27 mouse cellular contexts compared by ENCODE assay signal in genomic region chr3:138861589-138861988, GRCm38 (mm10).
DNase-seq lines count a peak whose midpoint lies in the region; ATAC-seq and TF ChIP-seq lines count a peak whose summit lies in the region.
"Had no signal": no experiment of that assay in that cellular context is flagged by ENCODE, and none has a peak within 500 bp of the region (broad histone marks: within the 10 kb centered on the region; RNA-seq: fewer than 3 reads in every experiment).

No protein-coding gene starts in this region.

- 36% methylated on average over 3 of the region's 3 CpGs for WGBS in cerebellum, adult 2 months
- 70% methylated on average over 3 of the region's 3 CpGs for WGBS in forebrain, embryonic 16.5 days
- 85% methylated on average over 3 of the region's 3 CpGs for WGBS in forebrain, embryonic 11.5 days

- TF ChIP-seq POLR2A in cerebellum, adult 2 months (IDR thresholded peaks at IDR 0.05; ENCODE audit: borderline replicate concordance, insufficient read depth, low read length), result no peak

- no peak for DNase-seq in cerebellum, adult 2 months
- no peak for DNase-seq in cerebellum, adult 18-20 months
- DNase-seq in forebrain, embryonic 11.5 days (ENCODE audit: low spot score), result no peak
- DNase-seq in left cerebral cortex, adult 2 months (ENCODE audit: extremely low spot score in 1 of 2, low spot score in 2 of 2), result no peak
- no peak for DNase-seq in left cerebral cortex, adult 9 months (ENCODE audit: low spot score in 2 of 2)
- DNase-seq: adrenal gland, adult 8-10 months; adrenal gland, postnatal 25 days; cerebellum, adult 11-12 months; embryo, embryonic 11 days; forebrain, postnatal 0 days; gastrocnemius, adult 2 months; gastrocnemius, postnatal 14 days; heart, adult 2 months; heart, postnatal 14 days; heart, postnatal 4 days had no signal

- H3K4me2 ChIP-seq in forebrain, embryonic 16.5 days (ENCODE audit: low read length), result no peak overlapping the region
- H3K4me2 ChIP-seq in forebrain, embryonic 11.5 days (ENCODE audit: low read depth, low read length, severe bottlenecking), result no peak overlapping the region
- H3K4me2 ChIP-seq: embryonic facial prominence, embryonic 13.5 days; forebrain, embryonic 13.5 days; heart, embryonic 13.5 days; hindbrain, embryonic 14.5 days had no signal

- no peak for ATAC-seq in forebrain, embryonic 16.5 days
- ATAC-seq in forebrain, embryonic 11.5 days (replicated peaks; ENCODE audit: low FRiP score), result no peak
- ATAC-seq: activated CD4-positive, CD25-positive, alpha-beta regulatory T cell, adult 4 months; inflammation-experienced regulatory T-cells, adult 6 months; intestine, embryonic 16.5 days had no signal

- peaks cover 61% of the 10 kb centered on the region for H3K4me1 ChIP-seq in cerebellum, adult 2 months (ENCODE audit: control insufficient read depth, insufficient read depth, low read length)
- peaks cover 66% of the 10 kb centered on the region for H3K4me1 ChIP-seq in forebrain, embryonic 16.5 days (replicated peaks; ENCODE audit: control insufficient read depth, insufficient read depth, low read length)
- peaks cover 15% of the 10 kb centered on the region for H3K4me1 ChIP-seq in forebrain, embryonic 11.5 days (replicated peaks; ENCODE audit: control insufficient read depth, insufficient read depth, low read length)

- intact Hi-C loops in left cerebral cortex, adult 2 months (cut with DNase I), result loop anchor here (2.0 to 5.0 kb wide), 2 partner anchors 41 to 59 kb away; no protein-coding TSS in a partner anchor

- H3K9ac ChIP-seq in forebrain, embryonic 16.5 days (replicated peaks; ENCODE audit: low read depth, low read length), result no peak overlapping the region
- no peak overlapping the region for H3K9ac ChIP-seq in forebrain, embryonic 11.5 days (ENCODE audit: low read length)
- H3K9ac ChIP-seq: embryonic facial prominence, embryonic 13.5 days; forebrain, postnatal 0 days; heart, embryonic 13.5 days; hindbrain, embryonic 14.5 days had no signal

- peak overlapping the region; percentile 24; the same call in 1 of the 2 replicates for H3K27ac ChIP-seq in cerebellum, adult 2 months (ENCODE audit: insufficient read depth, low read length)
- 0 out of 2 replicates have a peak overlapping the region, but pooled peaks have one; percentile 3 for H3K27ac ChIP-seq in forebrain, embryonic 16.5 days (ENCODE audit: low read length)
- no peak overlapping the region for H3K27ac ChIP-seq in forebrain, embryonic 11.5 days (ENCODE audit: low read depth, low read length)
- peak overlapping the region; percentile 54 for H3K27ac ChIP-seq in left cerebral cortex, adult 2 months
- H3K27ac ChIP-seq: embryonic facial prominence, embryonic 10.5 days; embryonic facial prominence, embryonic 13.5 days; forebrain, embryonic 13.5 days; gastrocnemius, adult 2 months; heart, adult 2 months; heart, embryonic 10.5 days; heart, embryonic 13.5 days; hindbrain, embryonic 14.5 days; hindbrain, postnatal 0 days had no signal

- H3K27me3 ChIP-seq in cerebellum, adult 2 months (ENCODE audit: control insufficient read depth, insufficient read depth, low read length), result no peaks in the 10 kb centered on the region
- H3K27me3 ChIP-seq in forebrain, embryonic 16.5 days (replicated peaks; ENCODE audit: control insufficient read depth, insufficient read depth, low read length), result no peaks in the 10 kb centered on the region
- H3K27me3 ChIP-seq in forebrain, embryonic 11.5 days (ENCODE audit: control insufficient read depth, insufficient read depth, low read length), result no peaks in the 10 kb centered on the region
- H3K27me3 ChIP-seq: embryonic facial prominence, embryonic 13.5 days; forebrain, embryonic 13.5 days; heart, embryonic 13.5 days had no signal

- no peak overlapping the region for H3K4me3 ChIP-seq in cerebellum, adult 2 months (replicated peaks; ENCODE audit: insufficient read depth, low read depth, low read length)
- H3K4me3 ChIP-seq in forebrain, embryonic 16.5 days (replicated peaks; ENCODE audit: low read length), result no peak overlapping the region
- H3K4me3 ChIP-seq in forebrain, embryonic 11.5 days (ENCODE audit: low read depth, low read length), result no peak overlapping the region
- no peak overlapping the region for H3K4me3 ChIP-seq in left cerebral cortex, adult 2 months
- H3K4me3 ChIP-seq: embryonic facial prominence, embryonic 10.5 days; embryonic facial prominence, embryonic 13.5 days; erythroblast, embryonic 14.5 days; forebrain, embryonic 13.5 days; gastrocnemius, adult 2 months; heart, adult 2 months; heart, embryonic 10.5 days; heart, embryonic 13.5 days had no signal

- H3K36me3 ChIP-seq in forebrain, embryonic 16.5 days (ENCODE audit: control insufficient read depth, insufficient read depth), result no peaks in the 10 kb centered on the region
- H3K36me3 ChIP-seq in forebrain, embryonic 11.5 days (ENCODE audit: control insufficient read depth, insufficient read depth, low read length), result no peaks in the 10 kb centered on the region
- H3K36me3 ChIP-seq: embryonic facial prominence, embryonic 10.5 days; embryonic facial prominence, embryonic 13.5 days; heart, embryonic 10.5 days; heart, embryonic 13.5 days had no signal

- H3K9me3 ChIP-seq in forebrain, embryonic 16.5 days (ENCODE audit: control insufficient read depth, low read length), result no peaks in the 10 kb centered on the region
- H3K9me3 ChIP-seq in forebrain, embryonic 11.5 days (ENCODE audit: control insufficient read depth, low read length), result no peaks in the 10 kb centered on the region
- H3K9me3 ChIP-seq: embryonic facial prominence, embryonic 10.5 days; forebrain, embryonic 13.5 days; heart, embryonic 10.5 days had no signal

- TF ChIP-seq CTCF in cerebellum, adult 2 months (IDR thresholded peaks at IDR 0.05; ENCODE audit: borderline replicate concordance, insufficient read depth, low read depth, low read length), result no peak
- TF ChIP-seq CTCF in left cerebral cortex, adult 2 months (IDR thresholded peaks at IDR 0.05), result no peak
